Mouse (Mus musculus) left cerebral cortex, postnatal 14 days (tissue): ENCODE measurements around the gene Prr15l. TPM values are rescaled to one million over a fixed set of nuclear protein-coding genes. Genes with fewer than 3 reads are reported as not detected.

ENCODE experiments used
- total RNA-seq, 2 experiments: library from RNA; stranded (reverse); gene quantifications; 2 replicates each; pipeline ENCODE4 v1.2.3; 2021

Prr15l gene
- total RNA-seq, 2 experiments from 2014 or later, result not detected

Other genes with a start within 250 kb of the Prr15l start
- 10 to 100 TPM; 39.0 to 44.2 TPM for gene Snx11, start 150.5 kb upstream of the Prr15l start, total RNA-seq
- gene Cbx1, start 139.0 kb upstream of the Prr15l start, total RNA-seq, result 10 to 100 TPM; 47.0 to 50.1 TPM
- 100 to 1,000 TPM; 205 to 209 TPM for gene Nfe2l1, start 98.1 kb upstream of the Prr15l start, total RNA-seq
- gene Copz2, start 78.2 kb upstream of the Prr15l start, total RNA-seq, result 1 to 10 TPM; 2.7 to 3.2 TPM
- gene Cdk5rap3, start 11.6 kb upstream of the Prr15l start, total RNA-seq, result 10 to 100 TPM; 38.9 to 39.9 TPM
- gene Pnpo, start 15.9 kb downstream of the Prr15l start, total RNA-seq, result 10 to 100 TPM; 38.0 to 40.3 TPM
- gene Sp2, start 54.9 kb downstream of the Prr15l start, total RNA-seq, result 10 to 100 TPM; 10.1 to 11.8 TPM
- 1 to 10 TPM; 2.6 to 2.7 TPM for gene Sp6, start 85.3 kb downstream of the Prr15l start, total RNA-seq
- 1 to 10 TPM; 2.7 to 3.0 TPM for gene Scrn2, start 101.8 kb downstream of the Prr15l start, total RNA-seq
- gene Lrrc46, start 113.3 kb downstream of the Prr15l start, total RNA-seq, result under 1 TPM; 0.26 to 0.74 TPM
- 10 to 100 TPM; 69.0 to 69.8 TPM for gene Mrpl10, start 113.5 kb downstream of the Prr15l start, total RNA-seq
- gene Osbpl7, start 122.5 kb downstream of the Prr15l start, total RNA-seq, result 10 to 100 TPM; 10.5 to 12.3 TPM
- gene Tbx21, start 187.2 kb downstream of the Prr15l start, total RNA-seq, result under 1 TPM in 1 of 2 experiments, not detected in 1; 0.13 TPM
- gene Tbkbp1, start 223.4 kb downstream of the Prr15l start, total RNA-seq, result 10 to 100 TPM; 46.4 to 49.4 TPM